Mouse (Mus musculus) fat pad, adult 2 months (tissue): ENCODE data around the gene Usp7.

Experiments
- DNase-seq: peaks from one replicate; pipeline ENCODE4 v3.0.0-alpha.2; 2011; ENCODE audit warnings: low read depth, low spot score; ENCODE audit errors: extremely low read depth

Usp7 gene

DNA sequence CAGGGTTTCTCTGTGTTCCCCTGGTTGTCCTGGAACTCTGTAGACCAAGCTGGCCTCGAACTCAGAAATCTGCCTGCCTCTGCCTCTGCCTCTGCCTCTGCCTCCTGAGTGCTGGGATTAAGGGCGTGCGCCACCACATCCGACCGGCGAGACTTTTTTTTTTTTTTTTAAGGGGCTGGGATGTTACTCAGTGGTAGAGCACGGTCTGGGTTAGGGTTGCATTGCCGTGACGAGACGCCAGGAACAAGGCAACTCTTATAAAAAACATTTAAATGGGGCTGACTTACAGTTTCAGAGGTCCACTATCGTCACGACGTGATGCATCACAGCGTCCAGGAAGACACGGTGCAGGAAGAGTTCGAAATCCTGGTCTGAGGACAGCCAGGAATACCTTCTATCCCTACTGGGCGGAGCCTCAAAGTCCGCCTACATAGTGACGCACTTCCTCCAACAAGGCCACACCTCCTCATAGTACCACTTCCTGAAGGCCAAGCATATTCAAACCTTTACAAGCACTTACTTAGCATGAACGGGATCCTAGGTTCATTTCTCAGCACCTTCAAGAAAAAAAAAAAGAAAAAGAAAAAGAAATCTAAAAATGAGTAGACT lies at the start of gene Usp7:
Gene Usp7 (minus strand): TSS at position 360 of the 609 bp plus-strand sequence.
- no peak for DNase-seq

DNA sequence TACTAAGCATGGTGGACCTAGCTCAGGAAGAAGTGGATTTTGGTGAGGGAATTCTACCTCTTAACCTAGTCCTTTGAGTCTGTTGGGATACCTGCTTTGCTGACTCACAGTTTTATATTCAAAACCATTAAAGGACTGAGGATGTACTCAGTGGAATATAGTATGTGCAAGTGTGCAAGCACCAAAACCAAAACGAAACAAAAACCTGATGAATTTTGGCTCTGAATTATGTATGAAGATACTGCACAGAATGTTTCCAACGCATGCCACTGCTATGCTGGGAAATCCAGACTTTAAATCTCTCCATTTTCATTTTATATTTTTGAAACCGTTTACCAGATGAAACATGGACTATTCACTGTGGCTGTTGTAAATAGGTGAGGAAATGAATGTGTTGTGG lies 48.4 kb upstream of the Usp7 start:
- DNase-seq, result no peak

DNA sequence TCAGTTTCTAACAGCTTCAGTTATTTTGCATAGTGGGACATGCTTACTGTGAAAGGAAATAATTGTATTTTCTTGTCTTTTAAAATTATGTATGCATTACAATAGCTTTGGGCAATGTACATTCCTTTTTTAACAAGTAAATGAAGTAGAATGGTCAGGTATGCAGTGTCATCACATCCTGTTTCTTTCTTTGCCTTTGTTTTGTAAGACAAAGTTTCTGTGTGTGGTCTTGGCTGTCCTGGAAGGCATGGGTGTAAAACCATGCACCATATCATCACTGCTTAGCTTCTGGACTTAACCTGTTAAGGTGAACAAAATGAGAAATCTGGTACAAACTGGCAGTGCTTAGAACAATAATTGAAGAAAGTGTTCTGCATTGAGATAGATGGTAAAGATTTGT lies 46.8 kb upstream of the Usp7 start:
- no peak for DNase-seq

DNA sequence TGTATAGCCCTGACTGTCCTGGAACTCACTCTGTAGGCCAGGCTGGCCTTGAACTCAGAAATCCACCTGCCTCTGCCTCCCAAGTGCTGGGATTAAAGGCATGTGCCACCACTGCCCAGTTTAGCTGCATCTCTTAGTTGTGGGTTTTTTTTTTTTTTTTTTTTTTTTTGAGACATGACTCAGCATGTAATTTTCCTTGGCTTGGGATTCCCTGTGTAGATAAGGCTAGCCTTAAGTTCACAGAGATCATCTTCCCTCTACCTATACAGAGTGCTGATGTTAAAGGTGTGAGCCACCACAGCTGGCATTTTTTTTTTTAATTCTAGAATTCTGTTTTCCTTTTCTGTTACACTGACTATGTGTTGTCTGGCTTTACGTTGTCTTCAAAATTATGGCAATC lies 45.5 kb upstream of the Usp7 start:
- DNase-seq, result no peak

DNA sequence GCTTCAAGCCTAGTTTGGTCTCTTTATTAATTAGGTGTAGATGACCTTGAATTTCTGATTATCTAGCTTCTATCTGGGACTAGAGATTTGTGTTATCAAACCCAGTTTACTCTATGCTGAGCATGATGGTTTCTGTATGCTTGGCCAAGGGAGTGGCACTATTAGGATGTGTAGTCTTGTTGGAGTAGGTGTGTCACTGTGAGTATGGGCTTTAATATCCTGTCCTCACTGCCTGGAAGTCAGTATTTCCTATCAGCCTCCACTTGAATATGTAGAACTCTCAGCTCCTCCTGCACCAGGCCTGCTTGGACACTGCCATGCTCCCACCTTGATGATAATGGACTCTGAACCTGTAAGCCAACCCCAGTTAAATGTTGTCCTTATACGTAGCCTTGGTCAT lies 44.8 kb upstream of the Usp7 start:
- no peak for DNase-seq

DNA sequence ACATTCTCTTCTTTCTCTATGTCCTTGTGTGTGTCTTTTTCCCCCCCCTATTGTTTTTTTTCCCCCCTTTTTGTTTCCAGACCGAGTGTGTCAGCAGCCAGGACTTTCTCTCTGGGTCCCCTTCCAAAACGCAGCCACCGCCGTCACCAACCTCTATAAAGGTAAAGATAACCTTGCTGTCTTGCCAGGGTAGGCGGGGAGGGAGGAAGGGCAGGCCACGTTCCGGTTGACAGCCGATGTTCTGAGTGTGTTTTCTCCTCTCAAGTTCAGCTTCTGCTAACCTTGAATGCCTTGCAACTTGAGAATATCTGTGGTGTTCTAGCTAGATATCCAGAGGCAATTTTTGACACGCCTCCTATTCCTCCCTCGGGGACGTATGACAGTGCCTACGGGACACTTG lies 39.1 kb upstream of the Usp7 start:
- DNase-seq, result no peak

DNA sequence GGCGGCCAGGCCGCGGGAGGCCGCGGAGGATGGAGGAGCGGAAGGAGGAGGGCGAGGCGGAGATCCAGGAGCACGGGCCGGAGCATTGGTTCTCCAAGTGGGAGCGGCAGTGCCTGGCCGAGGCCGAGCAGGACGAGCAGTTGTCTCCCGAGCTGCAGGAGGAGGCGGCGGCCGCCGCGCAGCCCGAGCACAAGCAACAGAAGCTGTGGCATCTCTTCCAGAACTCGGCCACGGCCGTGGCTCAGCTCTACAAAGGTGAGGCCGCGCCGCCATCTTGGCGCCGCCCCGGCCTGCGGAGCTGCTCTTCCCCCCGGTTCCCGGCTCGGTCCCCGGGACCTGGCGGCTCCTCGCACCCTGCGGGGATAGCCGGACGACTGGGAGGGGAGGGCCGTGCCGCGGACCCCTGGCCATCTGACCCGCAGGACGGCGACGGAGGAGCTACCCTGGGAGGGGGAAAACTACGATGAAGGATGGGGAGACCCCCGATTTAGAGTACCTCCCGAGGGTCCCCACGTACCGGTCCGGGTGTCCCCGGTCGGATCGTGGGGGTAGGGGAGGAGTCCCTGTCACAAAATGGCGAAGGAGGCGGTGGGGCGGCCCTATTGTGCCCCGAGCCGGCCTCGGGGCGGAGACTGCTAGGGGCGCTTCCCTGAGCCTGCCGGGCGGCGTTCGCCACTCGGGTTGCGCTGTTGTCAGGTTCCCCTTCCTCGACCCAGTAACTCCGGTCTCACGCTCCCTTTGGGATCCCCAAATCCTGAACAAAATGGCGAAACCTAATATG lies 38.5 kb upstream of the Usp7 start:
- no peak for DNase-seq

DNA sequence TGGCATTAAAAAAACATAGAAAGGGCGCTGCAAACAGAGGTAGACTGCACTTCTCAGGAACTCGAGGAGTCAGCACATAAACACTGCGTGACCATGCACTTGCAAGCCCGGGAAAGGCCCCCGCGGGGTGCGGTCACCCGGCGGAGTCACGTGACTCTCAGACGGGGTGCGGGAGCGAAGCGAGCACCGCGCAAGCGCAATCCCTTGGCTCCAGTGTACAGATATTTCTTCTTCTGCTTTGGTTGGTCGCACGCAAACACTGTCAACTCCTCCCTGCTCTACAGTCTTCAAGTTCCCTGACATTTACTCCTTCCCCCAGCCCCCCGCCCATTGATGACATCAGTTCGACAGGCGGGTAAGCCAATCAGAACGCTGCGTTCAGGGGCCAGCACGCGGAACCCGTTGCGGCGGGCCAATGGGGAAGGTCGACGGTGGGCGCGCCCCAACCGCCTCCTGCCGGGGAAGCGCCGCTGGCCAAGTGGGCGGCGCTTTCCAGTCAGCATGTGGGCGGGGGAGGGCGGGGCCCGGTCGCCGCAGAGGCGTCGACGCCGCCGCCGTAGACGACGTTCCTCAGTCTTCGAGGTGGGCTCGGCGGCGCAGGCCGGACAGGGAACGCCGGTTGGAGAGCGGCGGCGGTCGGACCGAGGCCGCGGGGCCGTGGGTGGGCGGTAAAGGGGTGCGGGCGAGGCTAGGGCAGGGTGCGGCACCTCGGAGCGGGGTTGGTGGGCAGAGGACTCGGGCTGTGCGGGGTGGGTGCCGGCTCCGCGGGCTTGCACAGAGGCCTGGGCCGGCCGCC lies 37.7 kb upstream of the Usp7 start, which contains the start of gene 1810013L24Rik:
Gene 1810013L24Rik (plus strand): TSS at position 537 of the 796 bp plus-strand sequence.
- peak; percentile 92 for DNase-seq

DNA sequence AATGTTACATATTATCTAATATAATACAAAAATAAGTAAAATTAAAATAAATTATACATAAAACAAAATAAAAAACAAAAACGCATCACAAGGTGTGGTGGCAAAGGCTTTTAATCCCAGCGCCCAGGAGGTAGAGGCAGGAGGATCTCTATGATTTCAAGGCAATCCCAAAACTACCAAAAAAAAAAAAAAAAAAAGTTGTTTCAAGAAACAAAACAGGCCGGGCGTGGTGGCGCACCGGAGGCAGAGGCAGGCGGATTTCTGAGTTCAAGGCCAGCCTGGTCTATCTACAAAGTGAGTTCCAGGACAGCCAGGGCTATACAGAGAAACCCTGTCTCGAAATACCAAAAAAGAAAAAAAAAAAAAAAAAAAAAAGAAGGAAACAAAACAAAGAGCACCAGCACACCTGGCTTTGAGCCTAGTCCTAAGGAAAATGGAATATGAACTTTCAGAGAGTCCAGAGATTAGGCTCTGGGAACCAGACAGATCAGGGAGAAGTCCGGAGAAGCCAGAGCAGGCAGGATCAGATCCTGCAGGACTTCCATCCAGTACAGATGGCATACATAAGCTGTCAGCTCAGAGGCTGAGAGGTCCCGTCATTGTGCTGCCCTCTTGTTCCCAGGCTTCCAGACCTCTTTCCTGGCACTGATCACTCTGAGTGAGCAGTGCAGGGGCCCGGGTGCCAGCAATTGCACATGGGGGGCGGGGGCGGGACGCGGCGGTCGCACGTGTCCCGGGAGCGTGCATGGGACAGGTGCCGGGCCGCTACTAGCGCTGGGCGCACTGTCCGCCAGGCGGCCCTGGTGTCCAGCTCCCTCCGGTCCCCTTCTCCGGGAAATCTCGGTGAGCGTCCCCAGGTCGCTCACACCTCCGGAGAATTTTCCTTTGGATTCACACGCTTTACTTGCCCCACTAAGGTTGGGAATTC lies 36.8 kb upstream of the Usp7 start:
- DNase-seq, result no peak

DNA sequence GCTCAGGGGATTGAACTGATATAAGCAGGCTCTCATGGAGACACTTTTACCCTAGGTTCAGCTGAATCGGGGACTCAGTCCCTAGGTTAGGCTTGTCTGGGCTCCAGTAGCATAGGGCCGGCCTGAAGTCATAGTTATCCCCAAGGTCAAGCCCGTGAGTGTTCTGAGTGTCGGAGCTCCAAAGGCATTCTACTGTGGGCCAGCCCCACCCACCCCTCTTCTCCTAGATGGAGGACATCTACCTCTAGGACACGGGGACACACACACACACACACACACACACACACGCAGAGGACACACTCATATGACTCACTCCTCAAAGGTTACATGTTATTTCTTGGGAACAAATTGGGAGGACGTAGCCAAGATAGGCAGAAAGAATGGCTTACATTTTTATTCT lies 35.3 kb upstream of the Usp7 start:
- DNase-seq, result no peak

DNA sequence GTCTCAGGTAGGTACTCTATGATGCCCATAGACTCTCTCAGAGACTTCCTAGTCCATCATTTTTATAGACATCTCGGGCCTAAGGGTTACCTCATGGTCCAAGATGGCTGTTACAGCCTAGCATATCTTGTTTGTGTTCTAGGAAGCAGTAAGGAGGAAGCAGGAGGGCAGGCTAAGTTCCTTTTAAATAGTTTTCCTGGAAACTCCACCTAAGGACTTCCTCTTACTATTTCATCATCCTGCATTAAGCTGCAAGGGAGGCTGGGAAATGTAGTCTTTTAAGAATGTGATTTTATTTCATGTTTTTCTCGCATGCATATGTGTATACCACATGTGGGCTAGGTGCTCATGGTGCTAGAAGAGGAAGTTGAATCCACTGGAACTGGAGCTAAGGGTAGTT lies 31.6 kb upstream of the Usp7 start:
- DNase-seq, result no peak

DNA sequence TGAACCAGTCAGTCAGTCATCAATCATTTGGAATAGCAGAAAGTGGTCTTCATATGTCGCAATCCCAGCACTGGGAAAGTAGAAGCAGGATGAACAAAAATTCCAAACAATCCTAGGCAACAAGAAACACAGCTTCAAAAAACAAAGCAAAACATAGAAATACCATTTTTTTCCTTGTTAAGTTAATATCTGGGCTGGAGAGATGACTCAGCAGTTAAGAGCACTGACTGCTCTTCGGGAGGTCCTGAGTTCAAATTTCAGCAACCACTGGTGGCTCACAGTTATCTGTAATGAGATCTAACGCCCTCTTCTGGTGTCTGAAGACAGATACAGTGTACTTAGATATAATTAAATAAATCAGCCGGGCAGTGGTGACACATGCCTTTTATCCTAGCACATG lies 30.5 kb upstream of the Usp7 start:
- no peak for DNase-seq

DNA sequence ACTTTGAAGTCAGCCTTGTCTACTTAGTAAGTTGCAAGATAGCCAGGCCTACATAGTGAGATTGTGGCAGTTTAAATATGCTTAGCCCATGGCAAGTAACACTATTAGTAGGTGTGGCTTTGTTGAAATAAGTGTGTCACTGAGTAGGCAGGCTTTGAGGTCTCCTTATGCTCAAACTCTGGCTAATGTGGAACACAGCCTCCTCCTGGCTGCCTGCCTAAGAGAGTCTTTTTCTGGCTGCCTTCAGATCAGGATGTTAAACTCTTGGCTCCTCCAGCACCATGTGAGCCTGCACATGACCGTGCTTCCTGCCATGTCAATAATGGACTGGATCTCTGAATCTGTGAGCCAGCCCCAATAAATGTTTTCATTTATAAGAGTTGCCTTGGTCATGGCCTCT lies 29.3 kb upstream of the Usp7 start:
- DNase-seq, result no peak

DNA sequence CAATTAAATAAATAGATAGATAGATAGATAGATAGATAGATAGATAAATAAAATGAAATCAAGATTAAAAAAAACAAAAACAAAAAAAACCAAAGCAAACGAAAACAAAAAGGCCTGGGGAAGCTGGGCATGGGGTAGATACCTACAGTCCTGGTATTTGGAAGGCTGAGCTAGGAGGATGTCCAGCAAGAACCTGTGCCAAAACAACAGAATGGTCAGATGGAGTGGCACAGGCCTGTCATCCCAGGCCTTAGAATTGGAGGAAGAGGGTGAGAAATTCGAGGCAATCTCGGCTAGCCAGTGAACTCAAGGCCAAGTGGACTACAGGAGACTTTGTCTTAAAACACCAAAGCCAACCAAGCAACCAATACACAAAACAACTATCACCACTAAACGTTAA lies 25.8 kb upstream of the Usp7 start:
- DNase-seq, result no peak

DNA sequence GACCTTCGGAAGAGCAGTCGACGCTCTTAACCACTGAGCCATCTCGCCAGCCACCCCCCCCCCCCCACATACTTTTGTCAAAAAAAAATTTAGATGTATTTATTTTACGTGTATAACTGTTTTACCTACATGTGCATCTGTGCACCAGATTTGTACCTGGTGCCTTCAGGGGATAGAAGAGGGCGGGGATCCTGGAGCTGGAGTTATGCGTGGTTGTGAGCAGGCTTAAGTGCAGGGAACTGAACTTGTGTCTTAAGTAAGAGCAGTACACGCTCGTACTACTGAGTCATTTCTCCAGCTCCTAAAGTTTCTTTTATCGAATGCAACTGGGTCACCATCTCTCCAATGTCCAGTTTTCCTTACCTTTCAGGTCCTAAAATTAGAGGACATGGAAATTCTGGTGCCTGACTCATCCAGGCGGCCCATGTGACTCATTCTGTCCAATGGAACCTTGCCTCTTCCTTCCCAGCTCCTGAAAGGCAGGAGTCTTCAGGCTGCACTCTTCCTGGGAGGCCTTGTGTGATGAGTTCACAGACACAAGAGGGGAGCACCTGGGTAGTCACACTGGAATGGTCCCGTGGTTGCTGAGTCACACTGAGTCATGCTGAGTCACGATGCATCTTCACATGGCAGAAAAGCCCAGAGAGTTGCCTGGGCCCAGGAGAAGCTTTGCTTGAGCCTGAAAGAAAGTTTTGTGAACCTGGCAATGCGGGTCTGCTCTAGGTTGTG lies 18.5 kb upstream of the Usp7 start:
- no peak for DNase-seq

DNA sequence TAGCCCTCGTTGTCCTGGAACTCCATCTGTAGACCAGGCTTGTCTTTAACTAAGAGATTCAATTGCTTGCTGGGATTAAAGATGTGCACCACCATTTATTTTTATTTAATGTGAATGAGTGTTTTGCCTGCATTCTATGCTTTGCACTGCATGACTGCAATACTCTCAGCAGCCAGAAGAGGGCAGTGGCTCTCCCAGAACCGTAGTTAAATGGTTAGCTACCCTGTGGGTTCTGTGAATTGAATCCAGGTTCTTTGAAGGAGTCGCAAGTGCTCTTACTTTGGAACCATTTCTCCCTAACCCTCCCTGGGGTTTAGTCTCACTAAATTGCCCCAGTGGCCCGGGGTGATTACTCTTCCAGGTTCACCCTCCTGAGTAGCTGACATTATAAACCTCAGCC lies 14.6 kb upstream of the Usp7 start:
- no peak for DNase-seq

DNA sequence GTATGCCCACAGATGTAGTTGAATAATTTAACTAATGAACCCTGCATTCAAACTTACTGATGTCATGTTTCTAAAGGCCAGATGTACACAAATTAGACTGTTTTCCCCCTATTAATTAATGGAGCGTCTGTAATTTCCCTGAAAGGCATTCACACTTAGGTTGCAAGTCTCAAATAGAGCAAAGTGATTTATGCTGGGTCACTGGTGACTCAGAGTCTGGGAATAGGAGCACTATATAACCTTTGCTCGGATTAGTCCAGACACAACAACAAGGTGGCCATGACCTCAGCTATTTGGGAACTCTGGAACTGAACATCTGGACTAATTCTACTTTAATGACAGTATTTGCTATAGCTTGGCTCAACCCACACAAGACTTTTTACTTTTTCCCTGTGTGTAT lies 3.8 kb upstream of the Usp7 start:
- no peak for DNase-seq

DNA sequence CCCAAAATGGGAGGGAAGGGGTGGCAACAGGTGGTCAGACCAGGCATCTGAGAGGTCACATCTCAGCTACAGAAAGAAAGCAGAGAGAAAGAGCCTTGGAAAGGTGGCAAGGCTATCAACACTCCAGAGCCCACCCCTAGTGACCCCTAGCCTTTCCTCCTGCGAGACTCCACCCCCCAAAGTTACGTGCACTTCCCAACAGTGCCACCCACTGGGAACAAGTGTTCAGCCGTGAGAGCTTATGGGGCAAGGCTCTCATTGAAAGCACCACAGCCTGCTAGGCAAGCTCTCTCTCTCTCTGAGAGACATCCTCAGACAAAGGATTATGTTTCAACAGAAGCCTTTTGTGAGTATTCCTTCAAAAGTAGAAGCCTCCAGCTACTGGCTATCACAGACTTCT lies 2.8 kb upstream of the Usp7 start:
- no peak for DNase-seq

DNA sequence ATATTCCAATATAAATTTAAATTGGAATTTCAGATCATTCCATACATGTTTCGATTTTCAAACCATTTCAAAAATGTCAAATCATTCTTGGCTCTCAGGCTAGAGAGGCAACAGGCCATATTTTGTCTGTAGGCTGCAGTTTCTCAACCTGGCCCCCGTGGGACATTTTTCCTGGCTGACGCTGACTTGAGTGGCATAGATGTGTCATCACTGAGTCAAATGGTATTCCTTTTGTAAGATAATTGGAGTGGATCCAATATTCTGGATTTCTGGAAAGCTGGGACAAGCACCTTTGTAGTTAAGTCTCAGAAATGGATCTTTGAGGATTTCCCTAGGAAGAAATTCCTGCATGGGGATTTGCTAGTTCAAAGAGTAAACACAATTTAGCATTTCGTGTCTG lies 1.2 kb downstream of the Usp7 start:
- peak; percentile 50 for DNase-seq

DNA sequence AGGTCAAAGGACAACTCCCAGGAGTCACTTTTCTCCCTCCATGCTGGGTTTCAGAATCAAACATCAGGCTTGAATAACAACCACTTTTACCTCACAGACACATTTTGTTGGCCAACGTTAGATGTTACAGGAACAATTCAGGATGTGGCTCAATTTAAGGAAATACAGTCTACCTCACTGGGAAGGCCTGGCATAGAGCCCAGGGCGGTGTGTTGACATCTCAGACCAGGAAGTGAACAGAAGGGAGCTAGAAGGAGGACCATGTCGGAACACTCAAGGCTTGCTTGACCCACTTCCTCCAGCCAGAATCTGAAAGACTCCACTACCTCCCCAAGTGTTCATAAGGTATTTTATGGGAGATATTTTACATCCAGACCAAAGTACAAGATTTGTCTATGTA lies 7.4 kb downstream of the Usp7 start:
- DNase-seq, result no peak
